Mouse (Mus musculus) CH12.LX (cell line): ENCODE data around the gene Ptprr. TPM values are rescaled to one million over a fixed set of nuclear protein-coding genes. Genes with fewer than 3 reads are reported as not detected.
A peak's percentile ranks its signal among the peaks of the same experiment; 100 is the strongest.

Source experiments
- DNase-seq: peaks from one replicate; pipeline ENCODE4 v3.0.0-alpha.2; 2013; ENCODE audit errors: extremely low read depth
- H3K27ac ChIP-seq: 2 replicates; pipeline ENCODE4 v1.5.1; 2012; ENCODE audit warnings: low read depth, mild to moderate bottlenecking, control low read depth, moderate library complexity; ENCODE audit not compliant: insufficient read depth
- H3K27me3 ChIP-seq: replicated peaks from 2 replicates; pipeline ENCODE3; 2012; ENCODE audit warnings: inconsistent platforms
- H3K36me3 ChIP-seq, 2 experiments: replicated peaks in 1 of 2; 2 replicates each; pipeline versions ENCODE3 to v1.6.1; 2012; ENCODE audit warnings: inconsistent platforms in 1 of 2, low read length in 1 of 2, mild to moderate bottlenecking in 1 of 2, mixed read lengths in 1 of 2, moderate library complexity in 1 of 2; ENCODE audit not compliant: control insufficient read depth in 1 of 2, insufficient read depth in 1 of 2
- H3K4me1 ChIP-seq, 2 experiments: 2 replicates each; pipeline ENCODE4 v1.6.1; 2012; ENCODE audit warnings: inconsistent platforms in 1 of 2, moderate library complexity in 1 of 2; ENCODE audit not compliant: insufficient read depth in 2 of 2, control insufficient read depth in 1 of 2
- H3K4me2 ChIP-seq: 2 replicates; pipeline ENCODE4 v1.6.1; 2012; ENCODE audit warnings: low read depth, mild to moderate bottlenecking, control low read depth; ENCODE audit not compliant: poor library complexity, insufficient read depth, severe bottlenecking
- H3K4me3 ChIP-seq, 3 experiments: fragments of 150-350 bp in 1 of 3; sonication (generic) in 1 of 3; replicated peaks in 1 of 3; 2 replicates each; pipeline versions ENCODE3 to v1.5.1; 2011 to 2012; ENCODE audit warnings: low read depth in 2 of 3, low read length in 2 of 3, mild to moderate bottlenecking in 2 of 3, moderate library complexity in 2 of 3, control low read depth in 1 of 3, improper control_type of control experiment in 1 of 3, inconsistent platforms in 1 of 3, mixed read lengths in 1 of 3; ENCODE audit not compliant: poor library complexity in 1 of 3
- H3K79me2 ChIP-seq: replicated peaks from 2 replicates; pipeline ENCODE4 v1.6.1; 2012; ENCODE audit warnings: mild to moderate bottlenecking, moderate library complexity; ENCODE audit not compliant: control insufficient read depth, poor library complexity, insufficient read depth, severe bottlenecking; ENCODE audit errors: extremely low read depth
- H3K9ac ChIP-seq: 2 replicates; pipeline ENCODE4 v1.6.1; 2012; ENCODE audit warnings: low read depth, mild to moderate bottlenecking, control low read depth, moderate library complexity; ENCODE audit not compliant: insufficient read depth
- H3K9me3 ChIP-seq: replicated peaks from 2 replicates; pipeline ENCODE3; 2012; ENCODE audit warnings: low read length, inconsistent platforms, mixed read lengths
- BHLHE40 ChIP-seq: IDR thresholded peaks from 2 replicates; pipeline ENCODE4 v1.6.1; 2011; ENCODE audit warnings: mild to moderate bottlenecking, low read depth, low read length, improper control_type of control experiment
- E2F4 ChIP-seq: IDR thresholded peaks from 2 replicates; pipeline ENCODE4 v1.6.1; 2011; ENCODE audit warnings: low read depth, low read length, improper control_type of control experiment; ENCODE audit not compliant: insufficient replicate concordance
- EP300 ChIP-seq: IDR thresholded peaks from 2 replicates; pipeline ENCODE4 v1.6.1; 2011; ENCODE audit warnings: low read length, improper control_type of control experiment
- ETS1 ChIP-seq: conservative IDR thresholded peaks from 2 replicates; pipeline ENCODE4 v1.6.1; 2012; ENCODE audit warnings: low read depth, mild to moderate bottlenecking, inconsistent platforms, low read length, improper control_type of control experiment, moderate library complexity
- JUN ChIP-seq: IDR thresholded peaks from 2 replicates; pipeline ENCODE4 v1.6.1; 2011; ENCODE audit warnings: low read depth, mild to moderate bottlenecking, low read length, improper control_type of control experiment, moderate library complexity; ENCODE audit not compliant: insufficient read depth
- JUND ChIP-seq: conservative IDR thresholded peaks from 2 replicates; pipeline ENCODE4 v1.6.1; 2011; ENCODE audit warnings: low read depth, low read length, improper control_type of control experiment
- KAT2A ChIP-seq: IDR thresholded peaks from 2 replicates; pipeline ENCODE4 v1.6.1; 2012; ENCODE audit warnings: low read length, improper control_type of control experiment, inconsistent platforms; ENCODE audit not compliant: insufficient replicate concordance
- MEF2A ChIP-seq: IDR thresholded peaks from 2 replicates; pipeline ENCODE4 v1.6.1; 2014; ENCODE audit warnings: low read depth, mild to moderate bottlenecking, inconsistent platforms, low read length, improper control_type of control experiment, borderline replicate concordance
- RAD21 ChIP-seq: IDR thresholded peaks from 2 replicates; pipeline ENCODE4 v1.6.1; 2011; ENCODE audit warnings: low read depth, mild to moderate bottlenecking, low read length, improper control_type of control experiment, moderate library complexity
- RCOR1 ChIP-seq: conservative IDR thresholded peaks from 2 replicates; pipeline ENCODE4 v1.6.1; 2012; ENCODE audit warnings: low read depth, mild to moderate bottlenecking, inconsistent platforms, low read length, improper control_type of control experiment
- SIN3A ChIP-seq: IDR thresholded peaks from 2 replicates; pipeline ENCODE4 v1.6.1; 2012; ENCODE audit warnings: low read length, improper control_type of control experiment, inconsistent platforms
- SMC3 ChIP-seq: IDR thresholded peaks from 2 replicates; pipeline ENCODE4 v1.6.1; 2011; ENCODE audit warnings: low read depth, low read length, improper control_type of control experiment
- TCF12 ChIP-seq: IDR thresholded peaks from 2 replicates; pipeline ENCODE4 v1.6.1; 2014; ENCODE audit warnings: low read depth, mild to moderate bottlenecking, inconsistent platforms, low read length, improper control_type of control experiment
- USF1 ChIP-seq: IDR thresholded peaks from 2 replicates; pipeline ENCODE4 v1.6.1; 2014; ENCODE audit warnings: low read depth, mild to moderate bottlenecking, inconsistent platforms, low read length, improper control_type of control experiment
- USF2 ChIP-seq: conservative IDR thresholded peaks from 2 replicates; pipeline ENCODE4 v1.6.1; 2011; ENCODE audit warnings: low read depth, low read length, improper control_type of control experiment
- ZC3H11A ChIP-seq: IDR thresholded peaks from 2 replicates; pipeline ENCODE4 v1.6.1; 2012; ENCODE audit warnings: low read depth, mild to moderate bottlenecking, inconsistent platforms, low read length, improper control_type of control experiment
- ZNF384 ChIP-seq: IDR thresholded peaks from 2 replicates; pipeline ENCODE4 v1.6.1; 2012; ENCODE audit warnings: low read depth, low read length, improper control_type of control experiment, inconsistent platforms
- dilution Hi-C: fragments of 300-500 bp; cut with MboI; formaldehyde crosslinking; loops from 2 replicates; pipeline ENCODE4 v1.14.3; 2020; ENCODE audit warnings: low sequenced_read_pairs; ENCODE audit not compliant: extremely low pct_unique_long_range_greater_than_20kb, extremely low pct_ligation_motif_present
- in situ Hi-C: fragments of 300-500 bp; cut with MboI; formaldehyde crosslinking; loops from 3 replicates; pipeline ENCODE4 v1.14.3; 2019; ENCODE audit warnings: low sequenced_read_pairs, low pct_ligation_motif_present, low pct_unique_long_range_greater_than_20kb, mixed read lengths
- polyA plus RNA-seq: library from polyadenylated mRNA; unstranded; fragments of >175 nt; gene quantifications from 2 replicates; pipeline ENCODE4 v1.2.1, GENCODE M21; 2012; ENCODE audit warnings: low read depth; ENCODE audit not compliant: insufficient read length
- total RNA-seq, 2 experiments: library from RNA; depleted of rRNA; stranded (reverse); fragments of 300-350 nt in 1 of 2; fragments of >200 nt in 1 of 2; gene quantifications; 2 replicates each; pipeline ENCODE4 v1.2.3; 2012 to 2014

The Ptprr gene
- total and polyA plus RNA-seq, 3 experiments, result 0.51 to 1.9 (median 0.81) TPM

DNA sequence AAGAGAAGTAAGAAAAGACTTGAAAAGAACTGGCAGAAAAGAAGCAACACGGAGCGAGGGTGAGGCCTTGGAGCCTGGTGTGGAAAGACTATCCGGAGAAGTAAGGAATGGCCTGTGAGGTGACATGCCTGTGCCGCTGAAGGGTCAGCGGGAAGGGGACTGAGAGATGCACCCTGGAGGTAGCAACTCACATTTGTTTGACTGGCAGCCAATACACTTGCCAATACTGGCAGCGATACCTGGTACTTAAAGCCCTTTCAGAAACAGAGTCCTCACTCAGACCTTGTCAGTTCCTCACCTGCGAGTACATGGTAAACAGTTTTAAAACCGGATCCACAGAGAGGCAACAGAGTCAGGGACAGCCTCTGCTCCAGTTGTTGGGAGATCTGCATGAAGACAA lies 122.2 kb downstream of the Ptprr start:
- H3K4me2 ChIP-seq, result no peak overlapping the region
- H3K4me3 ChIP-seq, result no peak overlapping the region
- no peak for DNase-seq
- H3K4me1 ChIP-seq, result peaks cover 0 to 13% of the 10 kb centered on the region in 2 experiments; a peak in 2 of 4 replicates
- dilution Hi-C loops, result no loop called here
- H3K9ac ChIP-seq, result no peak overlapping the region
- no peaks in the 10 kb centered on the region for H3K27me3 ChIP-seq
- in situ Hi-C loops, result no loop called here
- H3K9me3 ChIP-seq, result no peaks in the 10 kb centered on the region
- no peaks in the 10 kb centered on the region for H3K79me2 ChIP-seq
- H3K27ac ChIP-seq, result no peak overlapping the region
- TF ChIP-seq SIN3A (no peak), USF1 (no peak), RCOR1 (no peak), USF2 (no peak), RAD21 (no peak), MEF2A (no peak), EP300 (no peak), ZC3H11A (no peak), BHLHE40 (no peak), KAT2A (no peak), JUN (no peak), JUND (no peak), E2F4 (no peak), SMC3 (no peak), ZNF384 (no peak), TCF12 (no peak)
- no peaks in the 10 kb centered on the region for H3K36me3 ChIP-seq

DNA sequence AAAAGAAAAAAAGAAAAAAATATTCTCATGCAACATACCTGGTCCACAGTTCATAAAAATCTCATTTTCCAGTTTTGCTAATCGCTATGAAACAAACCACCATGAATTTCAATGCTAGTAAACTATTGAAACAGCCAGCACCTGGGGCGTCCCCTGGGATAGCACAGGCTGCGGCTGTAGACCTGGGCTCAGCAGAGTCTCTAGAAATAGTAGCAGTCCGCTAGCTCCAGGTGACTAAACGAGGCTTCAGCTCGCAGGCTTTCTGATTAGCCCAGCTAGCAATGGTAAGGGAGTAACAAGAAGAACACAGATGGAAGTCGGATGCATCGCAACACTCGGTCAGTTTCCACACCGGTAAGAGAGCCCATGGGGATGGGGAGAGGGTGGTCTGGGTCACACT lies 125.7 kb downstream of the Ptprr start:
- TF ChIP-seq TCF12 (0 out of 2 replicates have a peak, but pooled peaks have one; percentile 22), MEF2A (peak; percentile 59; the same call in 1 of the 2 replicates), USF1 (no peak), EP300 (0 out of 2 replicates have a peak, but pooled peaks have one; percentile 28), ETS1 (0 out of 2 replicates have a peak, but pooled peaks have one; percentile 18)
- Histone ChIP-seq H3K36me3 (no peaks in the 10 kb centered on the region), H3K79me2 (no peaks in the 10 kb centered on the region), H3K4me1 (peaks cover 0 to 13% of the 10 kb centered on the region in 2 experiments; a peak in 2 of 4 replicates), H3K27ac (no peak overlapping the region), H3K4me2 (peak overlapping the region; percentile 41), H3K9ac (no peak overlapping the region), H3K27me3 (no peaks in the 10 kb centered on the region), H3K4me3 (peak overlapping the region in 1 of 3 experiments; percentile 42), H3K9me3 (no peaks in the 10 kb centered on the region)
- in situ Hi-C loops, result no loop called here
- dilution Hi-C loops, result no loop called here
- peak; percentile 68 for DNase-seq
